Mouse (Mus musculus): Measurements from ENCODE around the gene Ndufs8.

DNA sequence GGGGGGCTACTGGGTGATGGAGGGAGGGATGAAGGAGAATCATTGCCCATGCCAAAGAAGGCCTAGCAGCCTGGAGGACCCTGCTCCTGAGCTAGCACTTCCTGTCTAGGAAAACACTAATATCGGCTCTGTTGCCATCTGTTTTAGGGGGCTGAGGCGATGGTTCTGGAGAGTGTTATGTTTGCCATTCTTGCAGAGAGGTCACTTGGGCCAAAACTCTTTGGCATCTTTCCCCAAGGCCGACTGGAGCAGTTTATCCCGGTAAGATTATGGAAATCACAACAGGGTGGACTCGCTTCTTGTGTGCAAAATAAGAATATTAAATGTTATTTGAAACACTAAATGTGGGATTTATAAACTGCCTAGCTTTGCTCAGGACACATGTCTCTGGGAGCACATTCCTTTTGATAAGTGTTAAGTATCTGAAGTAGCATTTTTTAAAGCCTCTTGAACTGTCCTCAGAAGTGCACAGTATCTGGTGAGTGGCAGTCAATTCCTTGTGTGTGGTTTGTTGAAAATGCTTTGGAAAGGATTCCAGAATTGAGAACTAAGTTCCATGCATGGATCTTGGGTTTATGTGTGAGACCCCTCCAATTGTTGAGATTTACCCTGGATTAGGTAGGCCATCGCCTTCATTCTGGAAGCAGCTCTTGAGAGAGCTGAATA is 28.1 kb downstream of the Ndufs8 start:
- no peak for TF ChIP-seq POLR2A (IDR thresholded peaks at IDR 0.05; ENCODE audit: borderline replicate concordance, control insufficient read depth, low read depth, low read length)
- no peak for TF ChIP-seq CTCF (IDR thresholded peaks at IDR 0.05; ENCODE audit: control insufficient read depth, insufficient read depth, low read length)
